Mouse (Mus musculus) heart, embryonic 16.5 days (tissue): ENCODE results near the gene Shld2. TPM values are rescaled to one million over a fixed set of nuclear protein-coding genes. Genes with fewer than 3 reads are reported as not detected.
"Not testable (repeated sequence)": the region's sequence is repeated elsewhere in the genome, so short reads cannot be mapped to it uniquely, and the experiment has no call there.

ENCODE experiments used
- ATAC-seq: fragments of 200-750 bp; cut with Nextera tagmentation; replicated peaks from 2 replicates; pipeline ENCODE4 v1.8.0; 2017; ENCODE audit warnings: moderate number of reproducible peaks; ENCODE audit not compliant: insufficient read depth, low FRiP score; ENCODE audit errors: extremely low read depth
- H3K27ac ChIP-seq: fragments of 300-500 bp; sonication (generic); 2 replicates; pipeline ENCODE4 v1.5.1; 2014; ENCODE audit warnings: mild to moderate bottlenecking, low read length, control low read depth, moderate library complexity
- H3K27me3 ChIP-seq: fragments of 300-500 bp; sonication (generic); 2 replicates; pipeline ENCODE4 v1.6.1; 2014; ENCODE audit warnings: low read length, mixed read lengths; ENCODE audit not compliant: control insufficient read depth, insufficient read depth
- H3K36me3 ChIP-seq: fragments of 300-500 bp; sonication (generic); 2 replicates; pipeline ENCODE4 v1.6.1; 2014; ENCODE audit not compliant: control insufficient read depth, insufficient read depth
- H3K4me1 ChIP-seq: fragments of 300-500 bp; sonication (generic); 2 replicates; pipeline ENCODE4 v1.6.1; 2014; ENCODE audit warnings: low read length, mixed read lengths; ENCODE audit not compliant: control insufficient read depth, insufficient read depth
- H3K4me2 ChIP-seq: fragments of 300-500 bp; sonication (generic); 2 replicates; pipeline ENCODE4 v1.6.1; 2014; ENCODE audit warnings: low read depth, mild to moderate bottlenecking, control low read depth, low read length
- H3K4me3 ChIP-seq: fragments of 300-500 bp; sonication (generic); 2 replicates; pipeline ENCODE4 v1.5.1; 2014; ENCODE audit warnings: mild to moderate bottlenecking, control low read depth, low read length
- H3K9ac ChIP-seq: fragments of 300-500 bp; sonication (generic); 2 replicates; pipeline ENCODE4 v1.6.1; 2014; ENCODE audit warnings: low read length, control low read depth
- H3K9me3 ChIP-seq: fragments of 300-500 bp; sonication (generic); replicated peaks from 2 replicates; pipeline ENCODE4 v1.6.1; 2016; ENCODE audit warnings: low read length; ENCODE audit not compliant: control insufficient read depth
- WGBS: fragments of 180-500 bp; shearing (Covaris S2); extraction: QIAGEN DNeasy Blood & Tissue Kit; methylation state at CpG from one replicate; pipeline ENCODE4 v1.1.7; 2014; 5-methylcytosine and 5-hydroxymethylcytosine counted together
- polyA plus RNA-seq: library from polyadenylated mRNA; unstranded; fragments of >200 nt; fragmentation: Nextera tagmentation; extraction: Ambion mirVana; gene quantifications from 2 replicates; pipeline ENCODE4 v1.2.1, GENCODE M21; 2015

Shld2 gene
- polyA plus RNA-seq, 1 experiment from 2014 or later = 8.9 TPM

GRCm38 (mm10) chr14:34330657-34331158, 20.4 kb upstream of the Shld2 start:
- no peak overlapping the region for H3K9ac ChIP-seq
- no peak overlapping the region for H3K27ac ChIP-seq
- H3K4me3 ChIP-seq = no peak overlapping the region
- no peak overlapping the region for H3K4me2 ChIP-seq
- H3K4me1 ChIP-seq = no peaks in the 10 kb centered on the region
- no peak for ATAC-seq
- H3K9me3 ChIP-seq = no peaks in the 10 kb centered on the region
- peaks cover 45% of the 10 kb centered on the region for H3K36me3 ChIP-seq
- whole genome bisulfite sequencing = 91% methylated on average over 9 of the region's 9 CpGs
- no peaks in the 10 kb centered on the region for H3K27me3 ChIP-seq

- 77% methylated on average over 1 of the region's 1 CpGs for WGBS
- H3K27me3 ChIP-seq = no peaks in the 10 kb centered on the region
- ATAC-seq = no peak
- no peak overlapping the region for H3K27ac ChIP-seq
- H3K9me3 ChIP-seq = no peaks in the 10 kb centered on the region
- no peak overlapping the region for H3K4me2 ChIP-seq
- no peak overlapping the region for H3K4me3 ChIP-seq
- H3K4me1 ChIP-seq = no peaks in the 10 kb centered on the region
- H3K36me3 ChIP-seq = peaks cover 47% of the 10 kb centered on the region
- no peak overlapping the region for H3K9ac ChIP-seq
These were observed 17.3 kb upstream of the Shld2 start for GRCm38 (mm10) chr14:34327618-34328017.

DNA sequence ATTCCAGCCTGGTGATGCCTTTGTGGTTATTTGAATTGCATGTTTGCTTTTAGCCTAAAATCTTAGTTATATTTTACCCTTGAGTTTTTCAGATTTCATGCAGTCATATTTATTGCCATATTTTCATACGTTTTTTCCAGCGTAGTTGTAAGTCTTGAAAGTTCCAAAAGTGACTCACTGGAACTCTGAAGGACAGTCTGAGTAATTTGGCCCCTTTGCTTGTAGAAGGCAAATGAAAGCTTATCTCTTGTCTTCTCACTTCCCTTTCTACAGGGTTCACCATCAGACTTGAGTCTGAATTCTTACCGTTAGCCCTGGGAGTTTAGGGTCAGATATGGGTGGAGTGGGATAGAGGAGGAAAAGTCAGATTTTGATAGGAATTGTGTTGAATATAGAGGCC, 16.3 kb upstream of the Shld2 start:
- 83% methylated on average over 3 of the region's 3 CpGs for WGBS
- Histone ChIP-seq H3K9ac (no peak overlapping the region), H3K36me3 (peaks cover 42% of the 10 kb centered on the region), H3K4me2 (no peak overlapping the region), H3K4me1 (no peaks in the 10 kb centered on the region), H3K9me3 (no peaks in the 10 kb centered on the region), H3K4me3 (no peak overlapping the region), H3K27me3 (no peaks in the 10 kb centered on the region), H3K27ac (no peak overlapping the region)
- no peak for ATAC-seq

DNA sequence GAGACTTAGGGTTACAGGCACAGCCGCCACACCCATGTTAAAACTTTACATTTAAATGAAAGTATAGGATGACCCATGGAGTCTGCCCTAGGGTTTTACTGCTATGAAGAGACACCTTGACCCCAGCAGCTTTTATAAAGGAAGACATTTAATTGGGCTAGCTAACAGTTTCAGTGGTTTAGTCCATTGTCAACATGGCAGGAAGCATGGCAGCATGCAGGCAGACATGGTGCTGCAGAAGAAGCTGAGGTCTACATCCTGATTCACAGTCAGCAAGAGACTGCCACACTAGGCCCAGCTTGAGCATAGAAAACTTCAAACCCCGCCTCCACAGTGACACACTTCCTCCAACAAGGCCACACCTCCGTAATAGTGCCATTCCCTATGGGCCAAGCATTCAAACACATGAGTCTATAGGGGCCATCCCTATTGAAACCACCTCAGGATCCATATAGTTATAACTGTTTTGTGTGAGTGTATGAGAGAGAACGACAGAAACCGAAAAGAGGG, 13.3 kb upstream of the Shld2 start:
- no peak overlapping the region for H3K27ac ChIP-seq
- H3K4me2 ChIP-seq = no peak overlapping the region
- peaks cover 41% of the 10 kb centered on the region for H3K36me3 ChIP-seq
- H3K9me3 ChIP-seq = no peaks in the 10 kb centered on the region
- H3K4me1 ChIP-seq = no peaks in the 10 kb centered on the region
- 95% methylated on average over 5 of the region's 5 CpGs for WGBS
- H3K4me3 ChIP-seq = no peak overlapping the region
- no peaks in the 10 kb centered on the region for H3K27me3 ChIP-seq
- no peak for ATAC-seq
- no peak overlapping the region for H3K9ac ChIP-seq

GRCm38 (mm10) chr14:34318113-34318512, 7.8 kb upstream of the Shld2 start:
- Histone ChIP-seq H3K27ac (no peak overlapping the region), H3K9ac (no peak overlapping the region), H3K36me3 (peaks cover 19% of the 10 kb centered on the region), H3K27me3 (no peaks in the 10 kb centered on the region), H3K4me3 (no peak overlapping the region), H3K4me2 (no peak overlapping the region), H3K4me1 (peaks cover 3% of the 10 kb centered on the region), H3K9me3 (no peaks in the 10 kb centered on the region)
- ATAC-seq = no peak

GRCm38 (mm10) chr14:34317431-34317830, 7.1 kb upstream of the Shld2 start:
- no peak for ATAC-seq

DNA sequence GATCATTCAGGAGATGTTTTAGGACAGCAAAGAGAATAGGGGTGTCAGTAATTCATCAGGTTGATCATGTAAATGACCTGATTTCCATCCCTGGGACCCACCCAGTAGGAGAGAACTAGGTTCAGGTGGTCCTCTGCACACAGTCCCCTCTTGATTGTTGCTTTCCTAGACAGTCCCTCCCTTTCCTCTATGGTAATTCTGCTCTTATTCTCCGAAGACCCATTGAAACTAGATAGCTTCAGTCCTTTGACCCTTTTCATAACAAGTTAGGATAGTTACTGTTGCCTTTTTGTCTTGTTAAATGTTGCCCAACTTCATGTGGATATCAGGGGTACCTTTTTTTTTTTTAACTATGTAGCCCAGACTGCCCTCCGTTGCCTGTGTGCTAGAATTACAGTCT, 6.1 kb upstream of the Shld2 start:
- 89% methylated on average over 2 of the region's 2 CpGs for WGBS

More at GRCm38 (mm10) chr14:34317431-34317830, 7.1 kb upstream of the Shld2 start:
- Histone ChIP-seq H3K4me3 (no peak overlapping the region), H3K27ac (no peak overlapping the region), H3K4me2 (no peak overlapping the region), H3K9me3 (no peaks in the 10 kb centered on the region), H3K9ac (no peak overlapping the region), H3K4me1 (peaks cover 8% of the 10 kb centered on the region), H3K36me3 (peaks cover 16% of the 10 kb centered on the region), H3K27me3 (no peaks in the 10 kb centered on the region)
- 81% methylated on average over 3 of the region's 3 CpGs for WGBS

GRCm38 (mm10) chr14:34314796-34315195, 4.5 kb upstream of the Shld2 start:
- H3K9me3 ChIP-seq = no peaks in the 10 kb centered on the region
- 84% methylated on average over 3 of the region's 3 CpGs for WGBS
- no peak overlapping the region for H3K4me3 ChIP-seq
- no peak overlapping the region for H3K9ac ChIP-seq
- H3K27ac ChIP-seq = no peak overlapping the region
- peaks cover 15% of the 10 kb centered on the region for H3K4me1 ChIP-seq
- no peak overlapping the region for H3K4me2 ChIP-seq
- H3K27me3 ChIP-seq = no peaks in the 10 kb centered on the region
- peaks cover 4% of the 10 kb centered on the region for H3K36me3 ChIP-seq
- ATAC-seq = no peak

More for the DNA sequence above, 6.1 kb upstream of the Shld2 start:
- Histone ChIP-seq H3K4me3 (no peak overlapping the region), H3K9ac (no peak overlapping the region), H3K27ac (no peak overlapping the region), H3K9me3 (no peaks in the 10 kb centered on the region), H3K36me3 (peaks cover 13% of the 10 kb centered on the region), H3K4me1 (peaks cover 15% of the 10 kb centered on the region), H3K27me3 (no peaks in the 10 kb centered on the region), H3K4me2 (no peak overlapping the region)
- no peak for ATAC-seq

DNA sequence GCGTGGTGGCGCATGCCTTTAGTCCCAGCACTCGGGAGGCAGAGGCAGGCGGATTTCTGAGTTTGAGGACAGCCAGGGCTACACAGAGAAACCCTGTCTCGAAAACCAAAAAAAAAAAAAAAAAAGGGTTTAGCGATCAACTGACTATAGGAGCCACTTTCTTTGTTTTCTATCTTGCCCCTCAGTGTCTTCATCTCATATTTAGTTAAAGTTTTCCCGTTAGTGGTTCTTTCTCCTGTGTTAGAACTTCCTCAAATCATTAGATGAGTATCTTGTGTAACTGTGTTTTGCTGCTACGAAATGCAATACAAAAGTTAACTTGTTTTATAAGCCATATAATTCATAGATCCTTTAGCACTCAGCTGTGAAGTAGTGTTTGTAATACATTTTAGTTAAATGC, 4.1 kb upstream of the Shld2 start:
- ATAC-seq, H3K27me3 ChIP-seq, H3K9ac ChIP-seq, H3K27ac ChIP-seq, H3K4me3 ChIP-seq, H3K36me3 ChIP-seq, H3K9me3 ChIP-seq, H3K4me2 ChIP-seq: not testable (repeated sequence)
- 87% methylated on average over 8 of the region's 8 CpGs for WGBS
- peaks cover 15% of the 10 kb centered on the region for H3K4me1 ChIP-seq
